Mouse (Mus musculus) liver, embryonic 16.5 days (tissue): ENCODE measurements around the gene Gm21976. TPM values are rescaled to one million over a fixed set of nuclear protein-coding genes. Genes with fewer than 3 reads are reported as not detected.

Source experiments
- ATAC-seq: fragments of 200-750 bp; cut with Nextera tagmentation; 2 replicates; pipeline ENCODE4 v1.8.0; 2017; ENCODE audit warnings: low read depth, mild to moderate bottlenecking, moderate number of reproducible peaks, moderate library complexity
- H3K27ac ChIP-seq: fragments of 300-500 bp; sonication (generic); 2 replicates; pipeline ENCODE4 v1.5.1; 2014; ENCODE audit warnings: mild to moderate bottlenecking, low read length
- H3K27me3 ChIP-seq: fragments of 300-500 bp; sonication (generic); 2 replicates; pipeline ENCODE4 v1.6.1; 2014; ENCODE audit warnings: low read depth, low read length, mixed read lengths; ENCODE audit not compliant: control insufficient read depth, insufficient read depth
- H3K36me3 ChIP-seq: fragments of 300-500 bp; sonication (generic); 2 replicates; pipeline ENCODE4 v1.6.1; 2014; ENCODE audit warnings: mild to moderate bottlenecking; ENCODE audit not compliant: control insufficient read depth, insufficient read depth
- H3K4me1 ChIP-seq: fragments of 300-500 bp; sonication (generic); 2 replicates; pipeline ENCODE4 v1.6.1; 2014; ENCODE audit warnings: low read depth, low read length, mixed read lengths; ENCODE audit not compliant: control insufficient read depth
- H3K4me2 ChIP-seq: fragments of 300-500 bp; sonication (generic); 2 replicates; pipeline ENCODE4 v1.6.1; 2014; ENCODE audit warnings: low read depth, low read length, mixed read lengths
- H3K4me3 ChIP-seq: fragments of 300-500 bp; sonication (generic); 2 replicates; pipeline ENCODE4 v1.5.1; 2014; ENCODE audit warnings: low read depth, mild to moderate bottlenecking, low read length
- H3K9ac ChIP-seq: fragments of 300-500 bp; sonication (generic); 2 replicates; pipeline ENCODE4 v1.6.1; 2014; ENCODE audit warnings: low read depth, low read length
- H3K9me3 ChIP-seq: fragments of 300-500 bp; sonication (generic); replicated peaks from 2 replicates; pipeline ENCODE4 v1.6.1; 2016; ENCODE audit warnings: low read length; ENCODE audit not compliant: control insufficient read depth
- WGBS: fragments of 180-500 bp; shearing (Covaris S2); extraction: QIAGEN DNeasy Blood & Tissue Kit; methylation state at CpG from one replicate; pipeline ENCODE4 v1.1.7; 2014; ENCODE audit not compliant: insufficient replicate concordance; 5-methylcytosine and 5-hydroxymethylcytosine counted together
- polyA plus RNA-seq: library from polyadenylated mRNA; unstranded; fragments of >200 nt; fragmentation: Nextera tagmentation; extraction: Ambion mirVana; gene quantifications from 2 replicates; pipeline ENCODE4 v1.2.1, GENCODE M21; 2015

Gm21976 gene
- polyA plus RNA-seq, 1 experiment from 2014 or later: not detected

GRCm38 (mm10) chr13:98290719-98291118, 11.0 kb downstream of the Gm21976 start:
- H3K27ac ChIP-seq: no peak overlapping the region
- no peaks in the 10 kb centered on the region for H3K9me3 ChIP-seq
- H3K27me3 ChIP-seq: no peaks in the 10 kb centered on the region
- no peak overlapping the region for H3K4me3 ChIP-seq
- H3K4me1 ChIP-seq: no peaks in the 10 kb centered on the region
- no peaks in the 10 kb centered on the region for H3K36me3 ChIP-seq
- H3K9ac ChIP-seq: no peak overlapping the region
- whole genome bisulfite sequencing: 39% methylated on average over 2 of the region's 2 CpGs
- ATAC-seq: no peak
- no peak overlapping the region for H3K4me2 ChIP-seq

- Histone ChIP-seq H3K4me1 (no peaks in the 10 kb centered on the region), H3K36me3 (no peaks in the 10 kb centered on the region), H3K4me2 (no peak overlapping the region), H3K9ac (no peak overlapping the region), H3K27me3 (no peaks in the 10 kb centered on the region), H3K9me3 (no peaks in the 10 kb centered on the region), H3K4me3 (no peak overlapping the region), H3K27ac (no peak overlapping the region)
- no peak for ATAC-seq
- WGBS: 68% methylated on average over 8 of the region's 8 CpGs
Measured at GRCm38 (mm10) chr13:98291712-98292111, 12.0 kb downstream of the Gm21976 start.

GRCm38 (mm10) chr13:98296072-98296471, 16.4 kb downstream of the Gm21976 start:
- 51% methylated on average over 5 of the region's 5 CpGs for WGBS
- H3K4me3 ChIP-seq: no peak overlapping the region
- no peaks in the 10 kb centered on the region for H3K4me1 ChIP-seq
- no peaks in the 10 kb centered on the region for H3K27me3 ChIP-seq
- H3K4me2 ChIP-seq: no peak overlapping the region
- H3K9me3 ChIP-seq: no peaks in the 10 kb centered on the region
- H3K27ac ChIP-seq: no peak overlapping the region
- ATAC-seq: no peak
- no peak overlapping the region for H3K9ac ChIP-seq
- H3K36me3 ChIP-seq: no peaks in the 10 kb centered on the region

GRCm38 (mm10) chr13:98297883-98298482, 18.3 kb downstream of the Gm21976 start:
- Histone ChIP-seq H3K4me2 (no peak overlapping the region), H3K27ac (no peak overlapping the region), H3K9ac (no peak overlapping the region), H3K36me3 (no peaks in the 10 kb centered on the region), H3K4me1 (no peaks in the 10 kb centered on the region), H3K9me3 (no peaks in the 10 kb centered on the region), H3K27me3 (no peaks in the 10 kb centered on the region), H3K4me3 (no peak overlapping the region)
- no peak for ATAC-seq
- 73% methylated on average over 6 of the region's 6 CpGs for WGBS

- WGBS: 44% methylated on average over 21 of the region's 21 CpGs
Measured at GRCm38 (mm10) chr13:98298833-98299758, 19.4 kb downstream of the Gm21976 start.

GRCm38 (mm10) chr13:98305257-98305656, 25.6 kb downstream of the Gm21976 start:
- H3K4me3 ChIP-seq: no peak overlapping the region
- 84% methylated on average over 9 of the region's 9 CpGs for WGBS
- H3K36me3 ChIP-seq: peaks cover 9% of the 10 kb centered on the region
- H3K4me1 ChIP-seq: no peaks in the 10 kb centered on the region
- no peak for ATAC-seq
- H3K9ac ChIP-seq: no peak overlapping the region
- H3K27me3 ChIP-seq: no peaks in the 10 kb centered on the region
- H3K9me3 ChIP-seq: no peaks in the 10 kb centered on the region
- no peak overlapping the region for H3K4me2 ChIP-seq
- H3K27ac ChIP-seq: no peak overlapping the region

More at GRCm38 (mm10) chr13:98298833-98299758, 19.4 kb downstream of the Gm21976 start:
- Histone ChIP-seq H3K27me3 (no peaks in the 10 kb centered on the region), H3K9ac (no peak overlapping the region), H3K4me1 (no peaks in the 10 kb centered on the region), H3K36me3 (no peaks in the 10 kb centered on the region), H3K27ac (no peak overlapping the region), H3K4me2 (no peak overlapping the region), H3K4me3 (no peak overlapping the region), H3K9me3 (no peaks in the 10 kb centered on the region)
- no peak for ATAC-seq

- 49% methylated on average over 5 of the region's 5 CpGs for WGBS
- Histone ChIP-seq H3K4me2 (no peak overlapping the region), H3K4me3 (no peak overlapping the region), H3K4me1 (no peaks in the 10 kb centered on the region), H3K36me3 (peaks cover 20% of the 10 kb centered on the region), H3K9ac (no peak overlapping the region), H3K9me3 (no peaks in the 10 kb centered on the region), H3K27ac (no peak overlapping the region), H3K27me3 (no peaks in the 10 kb centered on the region)
- ATAC-seq: no peak
Measured at GRCm38 (mm10) chr13:98306393-98306792, 26.7 kb downstream of the Gm21976 start.

- ATAC-seq: no peak
- Histone ChIP-seq H3K36me3 (peaks cover 26% of the 10 kb centered on the region), H3K4me1 (no peaks in the 10 kb centered on the region; the same call in 1 of the 2 replicates), H3K4me2 (no peak overlapping the region), H3K9ac (no peak overlapping the region), H3K4me3 (no peak overlapping the region), H3K27ac (no peak overlapping the region), H3K9me3 (no peaks in the 10 kb centered on the region), H3K27me3 (no peaks in the 10 kb centered on the region)
- WGBS: 63% methylated on average over 14 of the region's 14 CpGs
Measured at GRCm38 (mm10) chr13:98306852-98307475, 27.3 kb downstream of the Gm21976 start.

- WGBS: 84% methylated on average over 5 of the region's 5 CpGs
- Histone ChIP-seq H3K9ac (no peak overlapping the region), H3K36me3 (peaks cover 31% of the 10 kb centered on the region), H3K4me2 (no peak overlapping the region), H3K4me3 (no peak overlapping the region), H3K27ac (no peak overlapping the region), H3K4me1 (no peaks in the 10 kb centered on the region; the same call in 1 of the 2 replicates), H3K9me3 (no peaks in the 10 kb centered on the region), H3K27me3 (no peaks in the 10 kb centered on the region)
- no peak for ATAC-seq
Measured at GRCm38 (mm10) chr13:98308004-98308403, 28.3 kb downstream of the Gm21976 start.
